ENCODE assay signal across 11 mouse cellular contexts in genomic region chr6:54263890-54264289, GRCm38 (mm10).
"Had no signal": no experiment of that assay in that cellular context is flagged by ENCODE, and none has a peak within 500 bp of the region (broad histone marks: within the 10 kb centered on the region; RNA-seq: fewer than 3 reads in every experiment).

No protein-coding gene starts in this region.

- DNase-seq: kidney, adult 11 months; kidney, adult 9 months; kidney, postnatal 14 days; left cerebral cortex, postnatal 4 days; lung, adult 18-20 months; right cerebral cortex, postnatal 4 days; spleen, adult 18-20 months; thymus, postnatal 36 days had no signal

- H3K27ac ChIP-seq: limb, embryonic 13.5 days; liver, embryonic 14.5 days; midbrain, embryonic 12.5 days had no signal

- H3K4me1 ChIP-seq: limb, embryonic 13.5 days; midbrain, embryonic 12.5 days had no signal

- H3K9me3 ChIP-seq: limb, embryonic 13.5 days; midbrain, embryonic 12.5 days had no signal

- H3K4me2 ChIP-seq: limb, embryonic 13.5 days; midbrain, embryonic 12.5 days had no signal

- H3K9ac ChIP-seq: limb, embryonic 13.5 days; liver, embryonic 14.5 days; midbrain, embryonic 12.5 days had no signal

- H3K27me3 ChIP-seq: limb, embryonic 13.5 days; midbrain, embryonic 12.5 days had no signal

- H3K4me3 ChIP-seq: limb, embryonic 13.5 days; midbrain, embryonic 12.5 days had no signal

- H3K36me3 ChIP-seq: limb, embryonic 13.5 days; midbrain, embryonic 12.5 days had no signal
